Mouse (Mus musculus): Measurements from ENCODE around the gene A730049H05Rik. TPM values are rescaled to one million over a fixed set of nuclear protein-coding genes. Genes with fewer than 3 reads are reported as not detected.

Gene A730049H05Rik
- total and polyA plus RNA-seq, 2 experiments: not detected

DNA sequence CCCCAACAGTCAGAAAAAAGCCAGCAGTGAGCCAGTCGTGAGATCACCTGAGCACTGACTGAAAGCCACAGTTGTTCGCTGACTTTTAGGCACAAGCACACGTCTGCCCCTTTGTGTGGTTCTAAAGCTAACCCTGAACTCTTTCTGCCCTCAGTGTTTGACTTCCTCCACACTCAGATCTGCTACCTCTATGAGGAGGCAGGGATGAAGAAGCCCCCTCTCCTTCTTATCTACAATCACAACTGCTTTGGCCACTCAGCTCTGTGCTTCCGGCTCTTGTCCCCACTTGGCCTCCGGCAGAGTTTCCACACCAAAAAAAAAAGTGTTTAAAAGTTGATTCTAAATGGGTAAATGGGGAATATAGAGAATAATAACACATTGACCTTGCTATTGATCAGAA lies 59.8 kb downstream of the A730049H05Rik start:
- TF ChIP-seq CTCF (IDR thresholded peaks at IDR 0.05; ENCODE audit: low read depth, low read length) (no peak), POLR2A (IDR thresholded peaks at IDR 0.05; ENCODE audit: extremely low read depth, insufficient read depth, low read length) (no peak)
- DNase-seq (ENCODE audit: extremely low read depth, low read depth, low spot score): no peak
- Histone ChIP-seq H3K9ac (ENCODE audit: low read depth, low read length) (no peak overlapping the region), H3K27me3 (ENCODE audit: control insufficient read depth, insufficient read depth, low read length) (no peaks in the 10 kb centered on the region), H3K36me3 (ENCODE audit: control insufficient read depth, insufficient read depth, low read length) (no peaks in the 10 kb centered on the region), H3K79me2 (ENCODE audit: control insufficient read depth, insufficient read depth, low read length) (no peaks in the 10 kb centered on the region), H3K27ac (replicated peaks; ENCODE audit: insufficient read depth, low read depth, low read length) (no peak overlapping the region), H3K4me3 (ENCODE audit: insufficient read depth, low read depth, low read length) (no peak overlapping the region), H3K4me1 (ENCODE audit: control insufficient read depth, insufficient read depth, low read length) (peaks cover 2% of the 10 kb centered on the region; the same call in 1 of the 2 replicates)
- 33% methylated on average over 5 of the region's 5 CpGs for WGBS

DNA sequence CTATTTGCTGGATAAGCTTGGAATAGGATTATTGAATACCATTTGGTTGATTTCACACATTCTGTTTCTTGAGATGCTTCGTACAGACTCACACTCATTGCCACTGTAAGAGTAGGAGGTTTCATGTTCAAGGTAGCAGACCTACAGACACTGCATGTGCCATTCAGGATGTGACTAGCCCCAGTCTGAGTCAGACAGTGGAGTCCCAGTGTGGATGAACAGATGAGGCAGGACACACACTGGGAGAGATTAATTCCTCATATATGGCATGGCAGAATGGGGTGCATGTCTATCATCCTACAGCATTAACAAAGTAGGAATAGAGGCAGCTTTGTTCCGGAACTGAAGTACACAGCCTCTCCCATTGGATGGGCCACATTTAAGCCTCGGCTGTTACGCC lies 61.0 kb downstream of the A730049H05Rik start:
- Histone ChIP-seq H3K36me3 (ENCODE audit: control insufficient read depth, insufficient read depth, low read length) (no peaks in the 10 kb centered on the region), H3K4me1 (ENCODE audit: control insufficient read depth, insufficient read depth, low read length) (peaks cover 2% of the 10 kb centered on the region; the same call in 1 of the 2 replicates), H3K79me2 (ENCODE audit: control insufficient read depth, insufficient read depth, low read length) (no peaks in the 10 kb centered on the region), H3K9ac (ENCODE audit: low read depth, low read length) (no peak overlapping the region), H3K27me3 (ENCODE audit: control insufficient read depth, insufficient read depth, low read length) (no peaks in the 10 kb centered on the region), H3K4me3 (ENCODE audit: insufficient read depth, low read depth, low read length) (no peak overlapping the region), H3K27ac (replicated peaks; ENCODE audit: insufficient read depth, low read depth, low read length) (no peak overlapping the region)
- TF ChIP-seq POLR2A (IDR thresholded peaks at IDR 0.05; ENCODE audit: extremely low read depth, insufficient read depth, low read length) (no peak), CTCF (IDR thresholded peaks at IDR 0.05; ENCODE audit: low read depth, low read length) (no peak)
- DNase-seq (ENCODE audit: extremely low read depth, low read depth, low spot score): no peak
- WGBS: 93% methylated on average over 4 of the region's 4 CpGs

DNA sequence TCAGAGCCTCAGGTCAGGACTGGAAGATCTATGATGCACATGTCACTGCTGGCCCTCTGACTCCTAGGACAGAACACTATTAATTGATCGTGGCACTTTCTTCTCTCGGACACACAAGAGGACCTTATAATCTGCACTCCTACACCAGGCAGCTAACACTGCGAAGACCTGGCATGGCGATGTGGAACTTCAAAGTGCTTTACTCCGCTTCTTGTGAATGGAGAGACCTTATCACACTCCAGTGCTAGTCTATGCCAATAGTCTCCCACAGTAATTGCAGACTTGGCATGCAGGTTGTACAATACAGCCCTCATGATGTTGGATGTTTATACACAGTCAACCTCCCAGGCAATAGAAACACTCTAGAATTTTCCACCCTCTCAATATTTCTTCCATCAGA lies 62.5 kb downstream of the A730049H05Rik start:
- 89% methylated on average over 5 of the region's 5 CpGs for WGBS
- Histone ChIP-seq H3K4me1 (ENCODE audit: control insufficient read depth, insufficient read depth, low read length) (peaks cover 2% of the 10 kb centered on the region; the same call in 1 of the 2 replicates), H3K27ac (replicated peaks; ENCODE audit: insufficient read depth, low read depth, low read length) (no peak overlapping the region)

DNA sequence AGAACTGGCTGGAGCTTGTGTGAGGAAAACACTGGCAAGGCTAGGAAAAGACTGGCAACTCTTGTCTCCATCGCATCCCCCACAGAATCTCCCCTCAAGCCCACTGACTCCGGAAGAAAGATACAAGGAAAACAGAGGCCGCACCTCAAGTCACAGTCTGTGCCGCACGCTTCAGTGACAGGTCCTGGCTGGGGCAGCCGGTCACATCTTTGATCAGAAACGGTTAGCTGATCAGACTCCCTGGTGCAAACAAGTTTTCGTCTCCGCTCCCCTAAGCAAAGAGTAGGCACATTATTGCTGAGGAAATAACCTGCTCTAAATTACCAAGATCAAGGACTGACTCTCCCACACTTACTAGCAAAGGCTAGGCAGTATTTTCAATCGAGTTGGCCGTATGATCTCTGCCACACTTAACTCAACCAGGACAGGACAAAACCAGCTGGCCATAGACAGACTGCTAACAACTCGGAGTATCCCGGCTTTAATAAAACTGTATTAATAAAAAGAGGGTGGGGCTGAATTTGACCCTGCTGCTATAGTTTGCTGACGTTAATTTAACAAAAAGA lies 63.5 kb downstream of the A730049H05Rik start:
- Histone ChIP-seq H3K9ac (ENCODE audit: low read depth, low read length) (no peak overlapping the region), H3K36me3 (ENCODE audit: control insufficient read depth, insufficient read depth, low read length) (no peaks in the 10 kb centered on the region), H3K4me1 (ENCODE audit: control insufficient read depth, insufficient read depth, low read length) (peaks cover 2% of the 10 kb centered on the region; the same call in 1 of the 2 replicates), H3K27me3 (ENCODE audit: control insufficient read depth, insufficient read depth, low read length) (no peaks in the 10 kb centered on the region), H3K4me3 (ENCODE audit: insufficient read depth, low read depth, low read length) (no peak overlapping the region), H3K79me2 (ENCODE audit: control insufficient read depth, insufficient read depth, low read length) (no peaks in the 10 kb centered on the region), H3K27ac (replicated peaks; ENCODE audit: insufficient read depth, low read depth, low read length) (no peak overlapping the region)
- no peak for TF ChIP-seq POLR2A (IDR thresholded peaks at IDR 0.05; ENCODE audit: extremely low read depth, insufficient read depth, low read length)
- WGBS: 85% methylated on average over 14 of the region's 14 CpGs
- no peak for DNase-seq (ENCODE audit: extremely low read depth, low read depth, low spot score)

More for the DNA sequence above, 62.5 kb downstream of the A730049H05Rik start:
- DNase-seq (ENCODE audit: extremely low read depth, low read depth, low spot score): no peak
- H3K79me2 ChIP-seq (ENCODE audit: control insufficient read depth, insufficient read depth, low read length): no peaks in the 10 kb centered on the region
- H3K27me3 ChIP-seq (ENCODE audit: control insufficient read depth, insufficient read depth, low read length): no peaks in the 10 kb centered on the region
- no peak overlapping the region for H3K4me3 ChIP-seq (ENCODE audit: insufficient read depth, low read depth, low read length)
- H3K9ac ChIP-seq (ENCODE audit: low read depth, low read length): no peak overlapping the region
- H3K36me3 ChIP-seq (ENCODE audit: control insufficient read depth, insufficient read depth, low read length): no peaks in the 10 kb centered on the region
- TF ChIP-seq CTCF (IDR thresholded peaks at IDR 0.05; ENCODE audit: low read depth, low read length): no peak
- no peak for TF ChIP-seq POLR2A (IDR thresholded peaks at IDR 0.05; ENCODE audit: extremely low read depth, insufficient read depth, low read length)

DNA sequence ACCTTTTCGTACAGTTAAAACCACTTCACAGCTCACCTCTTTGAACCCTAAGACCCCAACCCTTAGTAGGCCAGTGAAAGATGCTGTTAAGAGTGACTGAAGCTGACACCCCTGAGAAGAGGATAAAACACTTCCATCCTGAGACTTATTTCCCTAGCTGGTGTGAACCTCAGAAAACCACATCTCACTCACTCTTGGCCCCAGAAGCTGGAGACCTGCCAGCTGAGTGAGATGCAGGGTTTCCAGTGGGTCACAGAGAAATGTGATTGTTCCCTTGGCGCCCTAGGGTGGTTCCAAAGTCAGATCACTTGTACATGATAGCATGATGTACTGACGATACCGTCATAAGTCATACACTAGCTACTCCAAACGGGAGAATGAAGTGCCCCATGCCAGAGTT lies 66.2 kb downstream of the A730049H05Rik start:
- no peaks in the 10 kb centered on the region for H3K79me2 ChIP-seq (ENCODE audit: control insufficient read depth, insufficient read depth, low read length)
- WGBS: 84% methylated on average over 5 of the region's 5 CpGs
- no peak overlapping the region for H3K4me3 ChIP-seq (ENCODE audit: insufficient read depth, low read depth, low read length)
- no peaks in the 10 kb centered on the region for H3K36me3 ChIP-seq (ENCODE audit: control insufficient read depth, insufficient read depth, low read length)
- no peak overlapping the region for H3K27ac ChIP-seq (replicated peaks; ENCODE audit: insufficient read depth, low read depth, low read length)
- H3K4me1 ChIP-seq (ENCODE audit: control insufficient read depth, insufficient read depth, low read length): no peaks in the 10 kb centered on the region
- TF ChIP-seq CTCF (IDR thresholded peaks at IDR 0.05; ENCODE audit: low read depth, low read length): no peak
- no peak for TF ChIP-seq POLR2A (IDR thresholded peaks at IDR 0.05; ENCODE audit: extremely low read depth, insufficient read depth, low read length)
- no peak overlapping the region for H3K9ac ChIP-seq (ENCODE audit: low read depth, low read length)
- H3K27me3 ChIP-seq (ENCODE audit: control insufficient read depth, insufficient read depth, low read length): no peaks in the 10 kb centered on the region
- DNase-seq (ENCODE audit: extremely low read depth, low read depth, low spot score): no peak

DNA sequence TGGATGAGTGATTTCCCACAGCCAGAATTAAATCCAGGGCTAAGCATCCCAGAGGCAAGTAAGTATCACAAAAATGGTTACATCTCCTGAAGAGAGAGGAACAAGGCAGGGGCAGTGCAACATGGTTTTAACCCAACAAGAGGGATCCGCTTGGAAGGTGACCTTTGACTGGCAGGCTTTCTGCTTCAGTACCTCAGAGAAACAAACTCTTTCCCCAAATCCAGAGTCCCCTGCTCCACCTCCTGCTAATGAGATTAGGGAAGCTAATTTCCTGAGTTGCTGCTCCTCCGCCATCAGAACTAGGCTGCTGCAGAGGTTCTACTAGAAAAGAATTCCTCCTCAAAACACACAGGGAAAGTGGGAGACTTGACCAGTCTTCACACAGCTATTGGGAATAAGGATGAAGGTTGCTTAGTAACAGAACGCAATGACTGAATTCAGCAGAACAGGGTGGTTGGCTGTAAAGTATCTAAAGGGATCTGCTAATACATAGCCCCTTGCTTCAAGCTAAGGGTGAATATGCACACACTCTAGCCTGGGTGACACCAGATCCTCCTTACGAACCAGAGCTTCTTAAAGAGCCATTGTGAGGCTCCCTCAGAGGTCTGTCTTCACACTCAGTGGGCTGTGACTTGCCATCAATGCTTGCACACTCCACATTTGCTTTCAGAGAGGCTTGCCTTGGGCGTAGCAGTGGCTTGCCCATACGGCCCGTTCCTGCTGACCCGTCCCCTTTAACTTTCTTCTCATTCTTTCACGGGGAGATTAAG lies 67.0 kb downstream of the A730049H05Rik start:
- H3K79me2 ChIP-seq (ENCODE audit: control insufficient read depth, insufficient read depth, low read length): no peaks in the 10 kb centered on the region
- no peak overlapping the region for H3K4me3 ChIP-seq (ENCODE audit: insufficient read depth, low read depth, low read length)
- no peak overlapping the region for H3K9ac ChIP-seq (ENCODE audit: low read depth, low read length)
- H3K27me3 ChIP-seq (ENCODE audit: control insufficient read depth, insufficient read depth, low read length): no peaks in the 10 kb centered on the region
- H3K36me3 ChIP-seq (ENCODE audit: control insufficient read depth, insufficient read depth, low read length): no peaks in the 10 kb centered on the region
- 69% methylated on average over 9 of the region's 9 CpGs for WGBS
- no peak for TF ChIP-seq POLR2A (IDR thresholded peaks at IDR 0.05; ENCODE audit: extremely low read depth, insufficient read depth, low read length)
- no peak for TF ChIP-seq CTCF (IDR thresholded peaks at IDR 0.05; ENCODE audit: low read depth, low read length)
- no peak overlapping the region for H3K27ac ChIP-seq (replicated peaks; ENCODE audit: insufficient read depth, low read depth, low read length)
- H3K4me1 ChIP-seq (ENCODE audit: control insufficient read depth, insufficient read depth, low read length): no peaks in the 10 kb centered on the region
- DNase-seq (ENCODE audit: extremely low read depth, low read depth, low spot score): no peak
